In the genomic region with DNA sequence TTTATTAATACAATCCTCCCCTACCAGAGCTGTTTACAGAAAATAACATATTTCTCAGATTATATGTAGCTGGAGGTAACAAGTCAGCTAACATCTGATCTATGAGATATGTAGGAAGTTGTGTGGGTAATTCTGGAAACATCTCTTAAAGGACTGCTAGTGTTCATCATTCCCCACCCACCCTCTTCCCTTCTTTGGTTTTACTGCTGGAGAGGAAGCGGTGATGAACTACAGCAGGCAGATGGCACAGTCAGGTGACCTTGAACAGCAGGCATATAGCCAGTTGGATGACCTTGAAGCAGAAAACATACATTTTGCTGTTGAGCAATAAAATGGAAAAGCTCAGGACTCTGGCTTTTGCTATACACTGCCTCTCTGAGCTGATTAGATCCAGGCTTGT, we compare ENCODE assay signal across 26 mouse cellular contexts.
DNase-seq lines count a peak whose midpoint lies in the region; ATAC-seq and TF ChIP-seq lines count a peak whose summit lies in the region.
"Had no signal": no experiment of that assay in that cellular context is flagged by ENCODE, and none has a peak within 500 bp of the region (broad histone marks: within the 10 kb centered on the region; RNA-seq: fewer than 3 reads in every experiment).

No protein-coding gene starts in this region.

- H3K36me3 ChIP-seq in midbrain, postnatal 0 days (ENCODE audit: insufficient read depth, low read length), result no peaks in the 10 kb centered on the region
- H3K36me3 ChIP-seq in midbrain, embryonic 11.5 days (ENCODE audit: control insufficient read depth, insufficient read depth, low read length), result no peaks in the 10 kb centered on the region
- H3K36me3 ChIP-seq: forebrain, embryonic 10.5 days; heart, embryonic 12.5 days; hindbrain, embryonic 12.5 days; midbrain, embryonic 15.5 days; neural tube, embryonic 13.5 days had no signal

- intact Hi-C loops in left cerebral cortex, postnatal 4 days (cut with DNase I), result no loop called here

- H3K27me3 ChIP-seq in midbrain, postnatal 0 days (ENCODE audit: insufficient read depth, low read length), result no peaks in the 10 kb centered on the region
- H3K27me3 ChIP-seq in midbrain, embryonic 11.5 days (ENCODE audit: control insufficient read depth, insufficient read depth, low read length), result no peaks in the 10 kb centered on the region
- H3K27me3 ChIP-seq: heart, embryonic 12.5 days; hindbrain, embryonic 12.5 days; midbrain, embryonic 15.5 days; neural tube, embryonic 13.5 days had no signal

- no peak overlapping the region for H3K27ac ChIP-seq in midbrain, postnatal 0 days (ENCODE audit: low read depth, low read length)
- H3K27ac ChIP-seq in midbrain, embryonic 11.5 days (ENCODE audit: low read depth, low read length), result no peak overlapping the region
- H3K27ac ChIP-seq: forebrain, embryonic 10.5 days; hindbrain, embryonic 12.5 days; midbrain, embryonic 15.5 days; neural tube, embryonic 13.5 days; stomach, postnatal 0 days had no signal

- peak; percentile 3 to 14 for DNase-seq in cerebellum, postnatal 10 days
- DNase-seq in cerebellum, postnatal 4 days (ENCODE audit: low spot score in 2 of 2), result no peak
- DNase-seq in layer of hippocampus, adult 11-12 months (ENCODE audit: low spot score), result peak; percentile 5
- no peak for DNase-seq in layer of hippocampus, postnatal 25 days (ENCODE audit: extremely low spot score in 1 of 2, low spot score in 1 of 2)
- DNase-seq in midbrain, postnatal 0 days (ENCODE audit: low spot score), result peak; percentile 40
- DNase-seq in midbrain, embryonic 11.5 days (ENCODE audit: low spot score, missing footprints), result no peak
- peak; percentile 3 for DNase-seq in left cerebral cortex, postnatal 4 days
- no peak for DNase-seq in urinary bladder, postnatal 4 days (ENCODE audit: low spot score in 2 of 2)
- DNase-seq: adrenal gland, postnatal 25 days; cerebellum, adult 11 months; cerebellum, adult 9-11 months; forebrain, postnatal 0 days; gastrocnemius, postnatal 25 days; heart, adult 18-20 months; heart, postnatal 10 days; kidney, adult 18-20 months; lung, postnatal 4 days; retina, postnatal 1 day had no signal

- no peaks in the 10 kb centered on the region for H3K4me1 ChIP-seq in midbrain, postnatal 0 days (ENCODE audit: insufficient read depth, low read length)
- no peaks in the 10 kb centered on the region for H3K4me1 ChIP-seq in midbrain, embryonic 11.5 days (ENCODE audit: control insufficient read depth, insufficient read depth, low read length)
- H3K4me1 ChIP-seq: forebrain, embryonic 10.5 days; heart, embryonic 12.5 days; hindbrain, embryonic 12.5 days; midbrain, embryonic 15.5 days; neural tube, embryonic 13.5 days had no signal

- TF ChIP-seq CTCF in midbrain, postnatal 0 days (IDR thresholded peaks at IDR 0.05), result no peak

- WGBS in midbrain, postnatal 0 days, result 76% methylated on average over 1 of the region's 1 CpGs
- WGBS in midbrain, embryonic 11.5 days, result 64% methylated on average over 1 of the region's 1 CpGs

- ATAC-seq in midbrain, postnatal 0 days (ENCODE audit: low FRiP score), result no peak
- ATAC-seq in midbrain, embryonic 11.5 days (ENCODE audit: low FRiP score), result no peak
- ATAC-seq: forebrain, postnatal 0 days; inflammation-experienced regulatory T-cells, adult 6 months; midbrain, embryonic 15.5 days had no signal

- H3K9me3 ChIP-seq in midbrain, postnatal 0 days (ENCODE audit: low read length), result no peaks in the 10 kb centered on the region
- H3K9me3 ChIP-seq in midbrain, embryonic 11.5 days (ENCODE audit: control insufficient read depth, low read length), result no peaks in the 10 kb centered on the region
- H3K9me3 ChIP-seq: forebrain, embryonic 10.5 days; heart, embryonic 12.5 days; hindbrain, embryonic 12.5 days; midbrain, embryonic 15.5 days; neural tube, embryonic 13.5 days had no signal

- no peak overlapping the region for H3K4me2 ChIP-seq in midbrain, postnatal 0 days (ENCODE audit: low read depth, low read length, poor library complexity, severe bottlenecking)
- no peak overlapping the region for H3K4me2 ChIP-seq in midbrain, embryonic 11.5 days
- H3K4me2 ChIP-seq: heart, embryonic 12.5 days; hindbrain, embryonic 12.5 days; midbrain, embryonic 15.5 days; neural tube, embryonic 13.5 days had no signal

- no peak overlapping the region for H3K4me3 ChIP-seq in midbrain, postnatal 0 days (ENCODE audit: low read depth, low read length)
- no peak overlapping the region for H3K4me3 ChIP-seq in midbrain, embryonic 11.5 days (ENCODE audit: low read depth, low read length)
- H3K4me3 ChIP-seq: forebrain, embryonic 10.5 days; heart, embryonic 12.5 days; hindbrain, embryonic 12.5 days; midbrain, embryonic 15.5 days; myocyte; neural tube, embryonic 13.5 days had no signal

- no peak overlapping the region for H3K9ac ChIP-seq in midbrain, postnatal 0 days (replicated peaks; ENCODE audit: low read length, poor library complexity, severe bottlenecking)
- no peak overlapping the region for H3K9ac ChIP-seq in midbrain, embryonic 11.5 days (ENCODE audit: low read length)
- H3K9ac ChIP-seq: forebrain, postnatal 0 days; heart, embryonic 12.5 days; hindbrain, embryonic 12.5 days; midbrain, embryonic 15.5 days; neural tube, embryonic 13.5 days had no signal

Comparison
In these comparisons a context has a peak if more than half of its experiments do, and no peak if none do; other contexts are left out.
1. DNase-seq: peak in cerebellum, postnatal 10 days (2 of 2), layer of hippocampus, adult 11-12 months (single experiment), midbrain, postnatal 0 days (single experiment) and left cerebral cortex, postnatal 4 days (single experiment); none in cerebellum, postnatal 4 days (0 of 2), layer of hippocampus, postnatal 25 days (0 of 2), midbrain, embryonic 11.5 days (single experiment) and urinary bladder, postnatal 4 days (0 of 2).